Mouse (Mus musculus) cerebellum, adult 9-11 months (tissue): Measurements from ENCODE around the gene Edn1.

Experiments used
- DNase-seq: peaks from one replicate; pipeline ENCODE4 v3.0.0; 2022

Gene Edn1

DNA sequence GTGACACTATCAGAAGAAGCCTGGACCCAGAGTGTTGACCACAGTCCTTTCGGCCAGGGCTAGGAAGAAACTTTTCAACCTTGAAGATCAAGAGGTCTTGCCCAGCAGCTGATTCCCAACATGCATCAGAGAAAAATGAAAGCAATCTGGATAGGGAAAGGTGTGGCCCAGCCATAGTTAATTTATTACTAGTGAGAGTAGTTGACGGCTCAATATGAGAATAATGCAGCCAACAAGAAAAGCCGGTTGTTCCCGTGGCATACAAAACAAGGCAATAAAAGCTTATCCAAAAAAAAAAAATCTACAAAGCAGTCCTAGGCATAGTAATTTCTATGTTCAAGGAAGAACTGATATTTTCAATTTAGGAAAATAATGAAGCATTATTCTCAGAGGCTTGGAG, 16.5 kb downstream of the Edn1 start:
- DNase-seq, result no peak

GRCm38 (mm10) chr13:42328576-42328975, 27.3 kb downstream of the Edn1 start:
- DNase-seq, result no peak

GRCm38 (mm10) chr13:42331104-42331503, 29.8 kb downstream of the Edn1 start:
- DNase-seq, result no peak

DNA sequence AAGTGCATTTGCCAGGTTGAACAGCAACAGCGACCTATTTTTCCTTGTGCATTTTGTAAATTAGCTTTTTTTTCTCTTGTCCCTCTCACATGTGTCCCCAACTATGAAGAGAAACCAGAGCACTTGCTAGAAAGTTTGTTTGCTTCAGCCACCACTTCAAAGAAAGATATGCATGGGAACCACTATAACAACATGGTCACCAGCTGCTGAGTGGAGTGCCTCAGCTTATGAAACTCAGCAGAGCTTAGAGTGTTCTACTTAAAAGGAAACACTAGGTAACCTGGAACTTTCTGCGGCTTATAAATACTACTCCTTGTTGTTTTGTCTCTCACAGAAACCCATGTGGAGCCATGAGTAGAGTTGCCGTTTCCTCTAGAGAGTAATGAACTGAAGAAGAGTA, 33.7 kb downstream of the Edn1 start:
- DNase-seq, result no peak

DNA sequence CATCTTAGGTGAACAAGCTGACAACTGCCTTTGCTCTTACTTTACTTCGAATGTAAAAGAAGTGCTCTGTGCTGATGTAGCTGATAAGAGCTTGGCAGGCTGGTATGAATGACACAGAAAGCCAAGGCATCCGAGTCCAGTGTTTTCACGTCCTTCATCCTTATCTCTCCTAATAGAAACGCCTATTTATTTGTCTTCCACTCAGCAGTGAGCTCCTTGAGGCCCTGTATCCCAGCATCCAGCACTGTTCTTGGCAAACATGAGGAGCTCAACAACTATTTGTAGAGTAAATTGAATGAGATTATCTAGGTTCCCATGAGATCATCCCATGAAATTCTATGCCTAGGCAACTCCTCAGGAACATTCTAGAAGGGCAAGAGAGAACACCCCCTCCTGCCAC, 35.1 kb downstream of the Edn1 start:
- no peak for DNase-seq

DNA sequence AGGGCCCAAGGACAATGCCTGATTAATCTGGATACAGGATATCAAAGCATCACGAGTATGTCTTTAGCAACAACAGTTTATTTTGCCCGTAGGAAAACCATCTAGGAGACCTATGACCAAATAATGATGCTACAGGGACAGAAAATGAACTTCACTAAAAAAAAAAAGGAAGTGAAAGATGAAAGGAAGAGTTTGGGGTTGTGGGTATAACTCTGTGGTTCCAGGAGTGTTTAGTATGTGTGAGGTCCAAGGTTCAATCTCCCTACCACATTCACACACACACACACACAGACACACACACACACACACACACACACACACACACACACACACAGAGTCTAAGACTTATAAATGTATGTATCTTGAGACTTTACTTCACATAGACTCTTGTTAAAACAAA, 35.8 kb downstream of the Edn1 start:
- DNase-seq, result no peak

GRCm38 (mm10) chr13:42339466-42339865, 38.2 kb downstream of the Edn1 start:
- peak; percentile 9 for DNase-seq

- no peak for DNase-seq
Observed at GRCm38 (mm10) chr13:42341871-42342532, 40.7 kb downstream of the Edn1 start.

DNA sequence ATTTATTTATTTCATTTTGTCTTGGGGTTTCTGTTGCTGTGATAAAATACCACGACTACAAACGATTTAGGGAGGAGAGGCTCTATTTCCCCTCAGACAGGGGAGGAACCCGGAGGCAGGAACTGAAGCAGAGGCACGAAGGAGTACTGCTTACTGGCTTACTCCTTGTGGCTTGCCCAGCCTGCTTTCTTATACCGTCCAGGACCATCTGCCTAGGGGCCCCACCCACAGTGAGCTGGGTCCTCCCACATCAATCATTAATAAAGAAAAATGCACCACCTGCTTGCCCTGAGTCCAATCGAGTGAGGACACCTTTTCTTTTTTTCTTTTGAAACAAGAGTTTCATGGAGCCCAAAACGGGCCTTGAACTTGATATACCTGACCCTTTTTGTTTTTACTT, 44.2 kb downstream of the Edn1 start:
- no peak for DNase-seq

- DNase-seq, result no peak
Observed at GRCm38 (mm10) chr13:42346414-42346813, 45.1 kb downstream of the Edn1 start.

- DNase-seq, result no peak
Observed at GRCm38 (mm10) chr13:42351675-42352074, 50.4 kb downstream of the Edn1 start.
